Mouse (Mus musculus): ENCODE results near the gene Zfp235.

GRCm38 (mm10) chr7:24112156-24112856 lies 21.7 kb upstream of the Zfp235 start, which contains the start of gene Zfp112:
- TF ChIP-seq TAL1 (conservative IDR thresholded peaks at IDR 0.05; ENCODE audit: low read depth, low read length) = no peak
- no peak for TF ChIP-seq POLR2AphosphoS5 (IDR thresholded peaks at IDR 0.05; ENCODE audit: insufficient replicate concordance, low read depth, low read length)
- no peak for TF ChIP-seq GATA1 (IDR thresholded peaks at IDR 0.05; ENCODE audit: borderline replicate concordance, low read length)

Data from G1E (cell line).